Mouse (Mus musculus): Measurements from ENCODE around the gene Fads6.

DNA sequence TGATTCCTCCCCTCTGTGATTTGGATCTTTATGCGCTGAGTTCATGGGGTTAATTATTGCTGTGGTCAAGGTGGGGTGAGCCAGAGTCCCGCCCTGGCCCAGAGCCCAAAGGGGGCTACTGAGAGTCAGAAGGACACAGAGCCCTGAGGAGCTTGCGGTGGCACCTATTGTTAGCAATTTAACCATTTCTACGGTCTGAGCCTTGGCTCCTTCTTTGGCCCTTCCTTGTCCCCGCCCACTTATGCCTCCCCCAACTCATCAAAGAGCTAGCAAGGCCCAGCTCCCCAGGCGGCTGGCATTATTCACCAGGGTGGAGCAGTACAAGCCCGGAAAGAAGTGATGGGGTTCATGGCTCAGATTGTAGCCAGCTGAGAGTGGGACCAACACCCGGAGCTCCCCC lies 9.4 kb upstream of the Fads6 start, which contains the start of gene Otop2:
- TF ChIP-seq POLR2A (IDR thresholded peaks at IDR 0.05; ENCODE audit: extremely low read depth, insufficient read depth, low read length) = no peak
- no peak for TF ChIP-seq CTCF (IDR thresholded peaks at IDR 0.05; ENCODE audit: extremely low read depth, insufficient read depth, low read length)

All from cortical plate, adult 2 months (tissue).